Mouse (Mus musculus) left cerebral cortex, adult 8-10 months (tissue): Measurements from ENCODE around the gene Idua. TPM values are rescaled to one million over a fixed set of nuclear protein-coding genes. Genes with fewer than 3 reads are reported as not detected.

Experiments used
- DNase-seq, 2 experiments: peaks; one replicate each; pipeline ENCODE4 v3.0.0; 2022; ENCODE audit warnings: low spot score in 2 of 2
- total RNA-seq, 4 experiments: library from RNA; stranded (reverse); gene quantifications; 2 replicates each; pipeline ENCODE4 v1.2.4; 2022

Gene Idua
- total RNA-seq, 4 experiments from 2014 or later, result 19.0 to 25.3 (median 23.0) TPM

DNA sequence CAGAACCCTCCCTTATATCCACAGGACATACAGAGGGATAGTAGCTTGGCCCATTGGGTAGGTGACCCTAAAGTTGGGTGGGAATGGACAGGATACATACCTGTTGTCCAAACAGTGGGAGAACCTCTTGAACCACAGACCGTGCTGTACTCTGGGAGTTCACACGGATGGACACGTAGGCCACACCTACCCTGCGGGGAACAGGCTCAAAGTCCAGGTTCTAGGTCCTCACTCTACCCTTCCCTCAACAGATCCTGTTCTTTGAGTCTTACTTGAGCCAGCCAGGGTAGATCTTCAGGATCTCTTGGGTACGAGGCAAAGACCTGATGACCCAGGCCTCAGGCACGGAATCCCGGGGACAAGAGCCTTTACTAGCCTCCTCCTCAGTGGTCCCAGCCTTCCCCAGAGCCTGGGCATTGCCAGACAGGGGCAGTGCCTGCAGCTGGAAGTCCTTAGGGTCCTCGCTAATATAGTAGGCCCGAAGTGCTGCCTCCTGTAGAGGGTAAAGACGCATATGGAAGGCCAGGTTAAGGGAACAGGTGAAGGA lies 5.6 kb upstream of the Idua start:
- DNase-seq, result no peak

DNA sequence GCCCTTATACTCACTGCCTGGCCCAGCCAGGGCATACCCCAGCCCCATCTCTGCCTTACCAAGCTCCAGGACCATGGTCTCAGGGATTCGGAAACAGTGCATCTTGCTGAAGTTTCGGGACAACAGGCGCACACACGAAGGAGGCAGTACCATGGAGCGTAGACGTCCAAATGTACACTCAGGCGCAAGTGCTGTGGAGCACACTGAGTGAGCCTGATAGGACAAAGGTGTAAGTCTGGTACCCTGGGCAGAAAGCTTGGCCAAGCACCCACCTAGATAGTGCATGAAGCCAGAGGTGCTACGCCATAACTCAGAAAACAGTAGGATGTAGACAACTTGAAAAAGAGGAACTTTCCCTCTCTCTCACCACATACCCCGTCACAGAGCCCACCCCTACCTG lies 4.8 kb upstream of the Idua start:
- no peak for DNase-seq

DNA sequence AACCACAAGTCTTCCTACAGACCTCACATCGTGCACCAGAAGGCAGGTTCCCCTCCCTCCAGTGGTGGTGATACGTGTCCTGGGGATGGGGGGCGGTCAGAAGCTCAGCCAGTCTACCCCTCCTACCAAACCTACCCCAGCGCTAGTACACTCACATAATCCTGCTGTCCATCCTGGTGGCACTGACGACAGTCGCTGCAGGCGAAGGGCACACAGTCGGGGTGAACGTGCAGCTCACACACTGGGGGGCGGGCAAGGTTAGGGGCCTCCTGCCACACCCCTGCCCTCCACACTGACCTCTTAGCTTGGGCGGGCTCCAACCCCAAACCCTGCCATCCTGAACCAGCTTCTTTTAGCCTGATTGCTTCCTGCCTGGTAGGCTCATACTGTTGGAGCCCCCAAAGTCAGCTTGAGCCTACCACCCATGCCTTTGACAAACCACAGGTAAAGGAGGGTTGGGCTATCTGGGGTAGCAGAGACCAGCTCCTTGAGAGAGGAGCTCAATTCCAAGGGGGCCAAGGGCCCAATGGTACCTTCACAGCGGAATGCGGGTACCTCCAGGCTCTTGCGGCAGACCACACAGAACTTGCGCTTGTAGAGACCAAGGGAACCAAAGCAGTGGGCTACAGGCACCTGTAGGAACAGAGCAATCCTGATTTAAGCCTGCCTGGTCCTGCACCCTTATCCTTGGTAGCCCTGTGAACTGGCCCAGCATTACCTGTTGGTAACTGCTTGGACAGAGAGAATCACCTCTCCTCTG lies 4.1 kb upstream of the Idua start:
- no peak for DNase-seq

DNA sequence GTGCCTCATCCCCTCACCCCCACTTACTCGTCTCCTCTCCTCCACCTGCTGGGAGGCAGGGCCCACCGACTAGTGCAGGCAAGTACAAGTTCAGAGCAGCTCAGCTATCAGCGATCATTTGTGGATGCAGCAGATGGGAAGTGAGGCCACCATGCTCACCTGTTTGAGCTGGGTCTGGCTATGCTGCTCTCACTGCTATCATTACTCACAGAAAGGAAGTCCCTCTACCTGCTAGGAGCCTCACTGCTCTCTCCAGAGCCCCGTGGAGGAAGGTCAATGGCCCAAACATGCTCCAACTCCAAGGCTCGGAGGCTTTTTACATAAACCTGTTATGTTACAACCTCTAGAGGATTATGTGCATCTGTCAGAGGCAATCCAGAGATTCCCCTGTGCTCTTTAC lies 2.7 kb upstream of the Idua start:
- no peak for DNase-seq

DNA sequence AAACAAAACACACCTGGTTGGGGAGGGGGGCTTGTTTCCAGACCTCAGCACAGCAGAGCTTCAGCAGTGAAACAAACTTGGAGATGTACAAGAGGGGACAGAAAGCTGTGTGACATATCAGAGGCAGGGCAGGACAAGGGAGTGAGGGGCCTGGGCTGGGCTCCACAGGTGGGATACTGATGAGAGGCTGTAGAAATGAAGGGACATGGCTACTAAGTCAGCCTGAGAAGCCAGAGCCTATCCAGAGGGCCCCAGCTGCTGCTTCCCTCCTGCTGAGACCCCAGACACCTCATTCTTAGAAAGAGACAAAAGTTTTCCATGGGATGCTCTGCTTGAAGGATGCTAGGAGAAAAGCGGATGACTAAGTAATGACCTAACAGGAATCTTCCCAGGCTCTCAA lies 1.5 kb upstream of the Idua start:
- DNase-seq, result no peak

DNA sequence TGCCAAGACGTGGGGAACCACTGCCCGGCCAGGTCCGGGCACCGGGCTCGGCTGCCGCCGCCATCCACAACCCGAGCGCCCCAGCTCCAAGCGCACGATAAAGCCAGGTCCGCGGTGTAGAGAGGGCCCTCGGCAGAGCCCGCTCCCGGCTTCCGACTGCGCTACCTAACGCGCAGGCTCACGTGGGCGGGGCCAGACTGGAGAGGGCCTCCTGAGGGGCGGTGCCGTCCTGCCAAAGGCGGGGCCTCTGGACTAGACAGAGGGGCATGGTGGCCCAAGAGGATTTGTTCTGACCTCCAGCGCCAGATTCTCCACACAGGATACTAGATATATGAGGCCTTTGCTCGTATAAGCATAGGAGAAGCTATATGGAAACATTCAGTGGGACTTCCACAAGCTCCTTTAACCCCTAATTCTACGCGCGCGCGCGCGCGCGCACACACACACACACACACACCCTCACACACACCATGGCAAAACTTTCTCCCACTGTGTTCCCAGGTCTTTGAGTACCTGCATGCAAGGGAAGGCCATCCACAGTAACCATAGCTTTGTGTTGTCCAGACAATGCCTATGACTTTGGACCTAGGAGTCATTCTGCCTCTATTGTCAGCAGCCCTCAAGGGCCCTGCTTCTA lies 619 bp downstream of the Idua start:
- DNase-seq, result peak; percentile 80 to 90

DNA sequence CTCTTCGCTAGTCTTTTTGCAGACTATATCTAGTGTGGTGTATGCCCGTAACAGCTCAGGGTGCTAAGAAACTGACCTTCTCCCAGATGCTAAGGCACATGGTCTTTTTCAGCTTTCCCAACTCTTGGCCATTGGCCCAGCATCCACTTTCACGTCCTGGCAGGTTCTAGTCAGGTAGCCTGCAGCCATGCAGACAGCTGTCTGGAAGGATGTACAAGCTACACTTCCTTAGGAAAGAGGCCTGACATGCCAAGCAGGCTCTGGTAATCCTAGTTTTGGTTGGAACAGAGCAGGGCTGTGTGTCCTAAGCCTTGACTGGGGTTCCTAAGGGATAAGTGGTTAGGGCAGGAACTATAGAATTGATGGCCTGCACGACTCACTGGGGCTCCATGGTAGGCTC lies 2.6 kb downstream of the Idua start:
- no peak for DNase-seq

DNA sequence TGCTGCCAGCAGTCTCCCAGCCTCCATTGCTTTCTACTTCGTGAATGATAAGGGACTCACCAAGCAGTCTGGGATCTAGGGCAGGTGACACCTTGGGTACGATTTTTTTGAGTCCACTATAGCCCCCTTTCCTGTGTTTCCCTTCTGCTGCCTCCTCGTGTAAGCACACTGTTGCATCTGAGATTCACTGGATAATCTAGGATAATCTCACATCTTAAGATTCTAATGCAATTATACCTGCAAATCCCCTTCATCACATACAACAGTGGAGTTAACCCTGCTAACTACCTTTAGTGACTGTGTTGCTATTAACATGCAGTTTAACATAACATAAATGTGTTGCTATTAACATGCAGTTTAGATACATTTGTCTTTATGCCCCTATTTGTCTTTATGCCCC lies 4.9 kb downstream of the Idua start:
- no peak for DNase-seq

DNA sequence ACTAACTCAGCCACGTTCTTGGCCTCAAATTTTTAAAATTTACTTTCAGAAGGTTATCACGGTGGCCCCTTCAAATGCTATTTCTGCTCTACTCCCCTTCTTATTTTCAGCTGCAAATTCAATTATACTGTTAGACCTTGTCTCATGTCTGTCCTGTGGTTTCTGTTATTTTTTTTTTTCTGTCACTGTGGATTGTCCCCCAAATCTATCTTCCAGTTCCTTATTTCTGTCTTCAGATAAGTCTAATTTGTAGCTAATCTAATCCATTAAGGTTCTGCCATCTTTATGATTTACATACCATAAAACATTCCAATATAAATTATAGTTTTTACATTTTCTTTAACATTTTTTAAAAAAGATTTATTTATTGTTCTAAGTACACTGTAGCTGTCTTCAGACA lies 7.2 kb downstream of the Idua start:
- DNase-seq, result no peak

DNA sequence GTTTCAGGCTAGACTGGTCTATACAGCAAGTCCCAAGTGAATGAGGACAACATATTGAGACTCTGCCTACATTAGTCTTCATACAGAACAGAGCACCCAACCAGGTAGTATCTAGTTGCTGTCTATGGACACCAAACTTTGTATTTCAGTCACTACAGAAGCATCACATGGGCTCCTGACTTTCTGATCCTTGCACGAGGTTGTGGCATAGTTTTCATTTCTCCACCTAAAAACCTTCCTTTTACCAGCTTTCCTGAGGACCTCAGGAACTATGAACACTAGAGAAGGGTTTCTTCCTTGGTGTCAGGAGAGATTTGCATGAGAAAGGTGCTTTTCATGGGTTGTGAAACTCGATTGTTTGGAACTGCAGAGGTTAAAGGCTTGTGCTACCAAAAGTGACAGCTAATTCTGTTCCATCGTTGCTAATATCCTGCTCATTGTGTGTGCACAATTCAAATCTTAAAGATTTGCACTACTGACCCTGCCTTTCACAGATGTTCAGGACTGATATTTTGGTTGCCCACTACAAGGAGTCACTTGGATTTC lies 8.3 kb downstream of the Idua start:
- no peak for DNase-seq

DNA sequence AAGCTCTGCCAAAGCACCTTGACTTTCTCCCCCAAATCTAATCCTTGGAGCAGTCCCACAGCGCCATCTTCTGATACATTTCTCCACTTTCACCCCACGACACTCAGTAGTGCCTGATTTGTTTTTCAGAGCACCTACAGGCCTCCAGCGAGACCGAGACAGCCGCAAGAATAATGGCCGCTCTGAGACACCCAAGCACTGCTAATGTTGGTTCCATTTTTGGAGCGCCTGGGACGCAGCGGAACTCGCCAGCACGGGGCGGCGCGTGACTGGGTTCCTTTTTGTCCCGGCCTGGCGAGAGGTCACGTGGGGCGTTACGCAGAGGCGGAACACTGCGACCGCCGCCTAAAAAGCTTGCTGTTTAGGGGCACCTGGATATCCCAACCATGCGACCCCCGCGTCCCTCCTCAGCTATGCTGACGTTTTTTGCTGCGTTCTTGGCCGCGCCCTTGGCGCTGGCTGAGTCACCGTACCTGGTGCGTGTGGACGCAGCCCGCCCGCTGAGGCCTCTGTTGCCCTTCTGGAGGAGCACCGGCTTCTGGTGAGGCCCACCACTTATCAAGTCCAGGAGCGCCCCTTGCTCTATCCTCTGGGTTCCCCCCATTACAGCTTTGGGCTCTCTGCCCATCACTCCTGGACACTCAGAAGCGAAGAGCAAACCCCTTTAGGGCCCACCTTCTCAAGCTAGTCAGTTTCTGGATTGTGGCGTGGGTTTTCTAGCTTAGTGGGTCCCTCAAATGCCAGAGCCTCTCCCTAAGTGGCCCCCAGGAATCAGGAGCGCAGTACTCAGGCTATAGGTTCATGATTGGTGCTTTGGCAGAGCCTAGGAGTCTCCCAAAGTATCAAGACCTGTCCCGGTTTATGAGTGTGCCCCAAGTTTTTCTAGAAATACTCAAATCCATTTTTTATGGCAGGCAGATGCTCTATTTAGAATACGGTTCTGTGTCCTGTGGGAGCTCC lies 9.1 kb downstream of the Idua start, which contains the start of gene Dgkq:
TSS of gene Dgkq (minus strand) at position 696 of the 960 bp plus-strand sequence.
- peak; percentile 88 to 90 for DNase-seq

DNA sequence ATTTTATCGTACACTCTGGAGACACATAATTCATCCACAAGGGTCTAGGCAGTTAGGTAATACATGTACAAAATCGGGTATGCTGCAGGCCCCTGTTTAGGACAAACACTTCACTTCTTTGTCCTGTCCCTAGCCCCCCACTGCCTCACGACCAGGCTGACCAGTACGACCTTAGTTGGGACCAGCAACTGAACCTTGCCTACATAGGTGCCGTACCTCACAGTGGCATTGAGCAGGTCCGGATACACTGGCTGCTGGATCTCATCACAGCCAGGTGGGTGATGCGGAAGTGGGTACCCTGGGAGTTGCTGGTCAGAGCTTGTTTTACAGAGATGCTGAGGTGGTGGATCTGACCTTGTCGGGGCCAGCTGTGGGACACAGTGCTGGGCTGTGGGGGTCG lies 9.9 kb downstream of the Idua start:
- no peak for DNase-seq

DNA sequence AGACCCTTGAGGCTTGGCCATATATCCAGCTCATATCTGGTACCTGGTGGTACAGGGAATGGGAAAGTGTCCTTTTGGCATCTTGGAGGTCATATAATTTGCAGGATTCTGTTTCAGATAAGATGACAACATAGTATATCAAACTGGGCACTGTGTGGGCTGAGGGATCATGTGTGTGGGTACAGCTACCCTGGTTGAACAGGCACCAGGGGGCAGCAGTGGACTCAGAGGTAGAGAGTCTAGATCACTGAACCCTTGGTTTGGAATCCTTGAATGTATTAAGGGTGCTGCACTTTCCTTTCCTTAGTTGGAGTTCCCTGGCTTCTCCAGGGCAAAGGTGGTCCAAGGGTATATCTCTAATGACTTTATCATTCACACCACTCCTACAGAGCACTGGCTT lies 10.7 kb downstream of the Idua start:
- DNase-seq, result no peak

DNA sequence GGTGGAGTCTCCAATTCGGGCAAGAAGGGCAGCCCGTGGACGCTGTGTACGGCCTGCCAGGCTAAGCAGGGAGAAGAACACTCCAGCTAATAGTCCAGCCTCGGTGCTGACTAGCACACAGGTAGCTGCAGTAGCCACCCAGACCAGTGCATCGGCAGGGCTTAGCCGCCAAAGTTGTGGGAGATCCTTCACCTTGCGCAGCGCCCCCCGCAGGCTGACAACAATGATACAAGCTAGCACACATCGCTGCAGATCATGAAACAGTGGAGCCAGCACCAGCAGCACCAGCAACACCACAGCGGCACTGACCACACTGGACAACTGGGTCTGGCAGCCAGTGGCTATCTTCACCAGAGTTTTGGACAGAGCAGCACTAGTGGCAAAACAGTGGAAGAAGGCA lies 11.6 kb downstream of the Idua start:
- DNase-seq, result no peak

DNA sequence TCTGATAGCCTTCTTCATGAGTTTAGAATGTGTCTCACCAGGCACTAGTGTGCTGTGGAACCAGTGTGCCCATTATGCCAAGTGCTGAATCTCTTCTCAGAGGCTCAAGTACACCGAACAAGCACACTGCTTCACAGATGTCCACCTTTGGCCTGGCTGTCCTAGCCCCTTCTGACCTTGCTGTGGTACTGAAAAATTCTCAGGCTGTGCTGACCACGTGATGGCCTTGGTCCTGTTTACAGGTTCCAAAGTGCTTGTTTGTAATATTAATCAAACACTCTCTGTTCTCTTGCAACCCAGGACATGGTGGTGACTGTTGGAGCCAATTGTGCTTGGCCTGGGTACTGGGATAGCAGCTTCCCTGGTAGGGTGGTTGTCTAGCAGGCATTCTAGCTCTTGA lies 14.5 kb downstream of the Idua start:
- DNase-seq, result no peak

DNA sequence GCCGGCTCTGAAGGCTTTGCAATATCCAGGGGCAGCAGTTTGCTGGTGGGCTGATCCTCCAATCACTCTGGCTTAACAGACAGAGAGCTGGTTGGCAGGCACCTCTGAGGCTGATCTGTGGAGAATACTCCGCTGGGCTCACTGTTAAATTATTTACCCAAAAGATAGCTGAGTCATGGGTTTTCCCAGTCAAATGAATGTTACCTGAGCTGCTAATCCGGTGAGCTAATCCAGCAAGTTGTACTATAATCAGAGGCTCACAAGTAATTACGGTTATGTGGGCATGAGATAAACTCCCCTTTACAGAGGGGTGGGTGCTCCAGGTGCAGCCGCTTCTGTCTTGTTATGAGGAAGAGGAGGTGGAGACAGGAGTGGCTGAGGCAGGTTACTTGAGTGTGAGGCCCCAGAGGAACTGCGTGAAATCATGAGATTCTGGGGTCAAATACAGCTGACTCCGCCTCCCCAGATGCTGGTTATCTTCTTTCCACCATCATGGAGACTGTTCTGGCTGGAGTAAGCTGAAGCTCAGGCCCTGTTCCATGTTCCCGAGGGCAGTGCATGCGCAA lies 15.2 kb downstream of the Idua start, which contains the start of gene Slc26a1:
TSS of gene Slc26a1 (minus strand) at position 319 of the 566 bp plus-strand sequence.
- DNase-seq, result no peak

DNA sequence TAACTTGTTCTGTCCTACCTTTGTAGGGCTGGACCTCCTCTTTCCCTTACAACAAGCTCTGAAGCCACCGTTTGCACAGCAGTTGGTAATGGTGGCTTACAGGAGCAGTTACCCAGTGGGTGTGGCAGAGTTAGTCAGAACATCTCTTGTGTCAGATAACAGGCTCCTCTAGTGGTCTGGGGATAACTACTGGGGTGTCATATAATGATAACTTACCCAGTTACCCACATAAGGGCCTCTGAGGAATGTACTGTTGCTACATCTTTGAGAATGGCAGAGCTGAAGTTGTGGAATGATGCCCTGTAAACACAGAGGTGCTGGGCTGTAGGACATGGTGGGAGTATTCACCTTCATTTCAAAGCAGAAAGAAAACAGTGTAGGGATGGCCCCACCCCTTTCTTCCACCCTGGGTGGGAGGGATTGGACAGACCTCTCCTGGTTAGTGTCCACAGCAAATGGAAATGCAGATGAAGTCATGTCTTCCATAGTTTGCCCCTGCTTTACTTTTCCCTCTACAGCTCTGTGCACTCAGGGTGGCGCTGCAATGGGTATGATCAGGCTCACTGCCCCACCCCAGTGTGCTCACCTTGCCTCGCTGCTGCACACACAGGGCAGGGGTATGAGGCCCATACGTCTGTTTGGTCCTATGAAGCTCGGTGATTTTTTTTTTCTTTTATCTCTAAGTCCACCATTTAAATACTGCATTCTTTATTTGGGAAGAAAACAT lies 16.8 kb downstream of the Idua start:
- DNase-seq, result no peak

DNA sequence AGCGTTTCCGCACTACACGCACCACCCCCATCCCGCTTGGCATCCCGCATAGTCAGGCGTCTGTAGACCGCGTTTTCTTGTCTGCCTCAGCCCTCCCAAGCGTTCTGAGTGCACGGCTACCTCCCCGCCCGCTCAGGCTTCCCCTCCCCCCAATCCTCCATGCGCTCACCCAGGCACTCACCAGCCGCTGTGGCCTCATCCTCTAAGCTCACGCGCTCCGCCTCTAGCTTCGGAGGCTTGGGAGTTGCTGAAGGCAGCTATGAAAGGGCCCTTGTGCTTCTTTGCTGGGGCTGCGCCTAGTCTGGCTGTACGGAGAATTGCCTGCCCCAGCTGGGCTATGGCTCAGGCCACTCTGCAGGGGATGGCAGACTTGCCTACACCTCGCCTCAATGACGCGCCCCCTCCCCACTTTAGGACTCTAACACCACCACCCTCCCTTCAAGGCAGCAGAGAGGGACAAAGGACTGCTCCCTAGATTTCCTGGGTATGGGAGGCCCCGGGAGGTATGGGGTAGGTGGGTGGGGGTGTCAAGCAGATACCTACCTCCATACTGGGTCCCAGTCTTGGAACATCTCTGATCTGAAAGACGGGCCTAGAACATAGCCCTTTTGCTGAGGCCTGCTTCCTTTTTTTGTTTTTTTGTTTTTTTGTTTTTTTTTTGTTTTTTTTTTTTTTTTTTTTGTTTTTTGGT lies 17.6 kb downstream of the Idua start:
- peak; percentile 69 to 88 for DNase-seq

DNA sequence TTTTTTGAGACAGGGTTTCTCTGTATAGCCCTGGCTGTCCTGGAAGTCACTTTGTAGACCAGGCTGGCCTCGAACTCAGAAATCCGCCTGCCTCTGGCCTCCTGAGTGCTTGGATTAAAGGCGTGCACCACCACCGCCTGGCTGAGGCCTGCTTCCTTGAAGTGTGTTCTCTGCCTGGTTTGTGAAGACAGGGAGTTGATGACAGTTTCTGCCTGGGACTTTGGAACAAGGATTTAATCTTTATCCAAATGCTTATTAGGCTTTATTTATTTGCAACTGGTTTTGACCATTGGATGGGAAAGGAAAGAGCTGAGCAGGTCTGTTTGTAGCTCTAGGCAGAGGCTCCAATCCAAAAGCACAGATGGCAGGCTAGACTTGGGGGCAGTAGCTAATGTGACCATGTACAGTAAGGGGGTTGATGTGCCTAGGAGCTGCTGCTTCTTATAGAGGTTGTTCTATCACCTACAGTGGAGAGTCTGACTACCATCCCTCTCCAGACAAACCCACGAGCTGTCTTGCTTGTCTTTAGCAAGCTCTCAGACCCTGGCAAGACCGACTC lies 18.2 kb downstream of the Idua start:
- DNase-seq, result no peak
